ENCODE assay signal across 12 mouse cellular contexts in genomic region chr9:49618699-49619392, GRCm38 (mm10).
DNase-seq lines count a peak whose midpoint lies in the region; ATAC-seq lines count a peak whose summit lies in the region.
"Had no signal": no experiment of that assay in that cellular context is flagged by ENCODE, and none has a peak within 500 bp of the region (broad histone marks: within the 10 kb centered on the region; RNA-seq: fewer than 3 reads in every experiment).

No protein-coding gene starts in this region.

- intact Hi-C loops in heart, postnatal 25 days (cut with DNase I): loop anchor here (5.0 kb wide), 1 partner anchor 818 kb away; no protein-coding TSS in a partner anchor

- ATAC-seq in inflammation-experienced regulatory T-cells, adult 6 months: no peak

- peak; percentile 55 for DNase-seq in cerebellum, adult 9-11 months
- no peak for DNase-seq in cerebellum, adult 11 months
- DNase-seq in layer of hippocampus, adult 18-20 months (ENCODE audit: low spot score in 2 of 2): peak; percentile 29 to 73
- DNase-seq in layer of hippocampus, adult 9-10 months (ENCODE audit: low spot score): no peak
- peak; percentile 81 for DNase-seq in layer of hippocampus, adult 9-11 months
- DNase-seq in right cerebral cortex, postnatal 25 days: peak; percentile 58
- DNase-seq in heart, postnatal 25 days (ENCODE audit: low spot score): no peak
- DNase-seq: kidney, adult 18-20 months; liver, embryonic 13.5 days; lung, postnatal 4 days; thymus, adult 18-20 months had no signal

Comparison
In these comparisons a context has a peak if more than half of its experiments do, and no peak if none do; other contexts are left out.
1. DNase-seq: peak in cerebellum, adult 9-11 months (single experiment), layer of hippocampus, adult 18-20 months (2 of 2), layer of hippocampus, adult 9-11 months (single experiment) and right cerebral cortex, postnatal 25 days (single experiment); none in cerebellum, adult 11 months (single experiment), layer of hippocampus, adult 9-10 months (single experiment) and heart, postnatal 25 days (single experiment).